Mouse (Mus musculus): Measurements from ENCODE around the gene Mcm2.

GRCm38 (mm10) chr6:88895943-88896342 lies 2.6 kb downstream of the Mcm2 start:
- TF ChIP-seq CTCF (IDR thresholded peaks at IDR 0.05; ENCODE audit: insufficient read depth, low read depth, low read length), result no peak
- TF ChIP-seq POLR2A (IDR thresholded peaks at IDR 0.05; ENCODE audit: insufficient read depth, low read depth, low read length), result no peak

All from olfactory bulb, adult 2 months (tissue).